Mouse (Mus musculus): ENCODE data around the gene Spats2l.

Spats2l gene

GRCm38 (mm10) chr1:57824966-57825759, 51.2 kb downstream of the Spats2l start:
- CTCF ChIA-PET, result no interaction called here

GRCm38 (mm10) chr1:57826245-57826644, 52.3 kb downstream of the Spats2l start:
- CTCF ChIA-PET, result no interaction called here

- CTCF ChIA-PET, result no interaction called here
Measured at GRCm38 (mm10) chr1:57833145-57833544, 59.2 kb downstream of the Spats2l start.

- CTCF ChIA-PET, result no interaction called here
Measured at GRCm38 (mm10) chr1:57835128-57835527, 61.2 kb downstream of the Spats2l start.

- CTCF ChIA-PET, result no interaction called here
Measured at GRCm38 (mm10) chr1:57836686-57837317, 62.8 kb downstream of the Spats2l start.

- CTCF ChIA-PET, result no interaction called here
Measured at GRCm38 (mm10) chr1:57839863-57840262, 65.9 kb downstream of the Spats2l start.

- CTCF ChIA-PET, result no interaction called here
Measured at GRCm38 (mm10) chr1:57845054-57845722, 71.2 kb downstream of the Spats2l start.

- CTCF ChIA-PET, result no interaction called here
Measured at GRCm38 (mm10) chr1:57846856-57847698, 73.1 kb downstream of the Spats2l start.

GRCm38 (mm10) chr1:57849087-57849486, 75.1 kb downstream of the Spats2l start:
- CTCF ChIA-PET, result no interaction called here

GRCm38 (mm10) chr1:57849916-57850315, 76.0 kb downstream of the Spats2l start:
- CTCF ChIA-PET, result interaction anchor here (0.5 kb wide), 1 partner anchor 140 kb away, joined by 3 read pairs; no protein-coding TSS in a partner anchor

- CTCF ChIA-PET, result no interaction called here
Measured at GRCm38 (mm10) chr1:57851871-57852270, 77.9 kb downstream of the Spats2l start.

GRCm38 (mm10) chr1:57852562-57853271, 78.8 kb downstream of the Spats2l start:
- CTCF ChIA-PET, result no interaction called here

- CTCF ChIA-PET, result no interaction called here
Measured at GRCm38 (mm10) chr1:57857799-57858198, 83.8 kb downstream of the Spats2l start.

GRCm38 (mm10) chr1:57862024-57862423, 88.1 kb downstream of the Spats2l start:
- CTCF ChIA-PET, result no interaction called here

- CTCF ChIA-PET, result no interaction called here
Measured at GRCm38 (mm10) chr1:57868651-57869050, 94.7 kb downstream of the Spats2l start.

GRCm38 (mm10) chr1:57872006-57872405, 98.0 kb downstream of the Spats2l start:
- CTCF ChIA-PET, result no interaction called here

- CTCF ChIA-PET, result no interaction called here
Measured at GRCm38 (mm10) chr1:57873996-57874395, 100.0 kb downstream of the Spats2l start.

GRCm38 (mm10) chr1:57875109-57875508, 101.1 kb downstream of the Spats2l start:
- CTCF ChIA-PET, result no interaction called here

GRCm38 (mm10) chr1:57875512-57875911, 101.5 kb downstream of the Spats2l start:
- CTCF ChIA-PET, result no interaction called here

GRCm38 (mm10) chr1:57878957-57879356, 105.0 kb downstream of the Spats2l start:
- CTCF ChIA-PET, result no interaction called here

- CTCF ChIA-PET, result no interaction called here
Measured at GRCm38 (mm10) chr1:57884867-57885266, 110.9 kb downstream of the Spats2l start.
